29 mouse cellular contexts compared by ENCODE assay signal in the genomic region with DNA sequence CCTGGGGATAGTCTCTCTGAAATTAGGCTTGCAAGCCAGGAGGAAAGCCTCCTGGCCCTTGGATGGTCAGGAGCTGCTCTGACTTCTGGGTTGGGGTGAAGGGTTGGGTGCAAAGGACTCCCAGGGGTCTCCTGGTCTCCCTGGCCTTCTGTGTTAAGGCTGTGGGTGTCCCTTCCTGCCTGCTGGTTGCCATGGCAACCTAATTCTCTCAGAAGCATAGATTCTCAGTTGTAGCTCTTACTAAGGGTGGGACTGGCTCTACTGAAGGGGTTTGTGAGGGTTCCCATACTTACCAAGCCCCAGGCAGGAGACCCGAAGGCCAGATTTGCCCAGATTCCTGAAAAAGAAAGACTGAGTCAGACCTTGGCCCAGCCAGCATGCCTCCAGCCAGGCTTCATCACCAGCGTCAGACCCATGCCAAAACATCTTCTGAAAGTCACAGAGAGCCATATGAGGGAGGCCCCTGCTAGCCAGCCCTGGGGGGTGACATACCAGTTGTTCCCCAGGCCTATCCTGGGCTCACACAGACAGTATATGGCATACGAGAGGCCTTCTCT.
DNase-seq lines count a peak whose midpoint lies in the region; ATAC-seq lines count a peak whose summit lies in the region.
"Had no signal": no experiment of that assay in that cellular context is flagged by ENCODE, and none has a peak within 500 bp of the region (broad histone marks: within the 10 kb centered on the region; RNA-seq: fewer than 3 reads in every experiment).

No protein-coding gene starts in this region.

- DNase-seq in hindbrain, embryonic 10.5 days (ENCODE audit: low spot score): no peak
- peak; percentile 67 for DNase-seq in midbrain, embryonic 14.5 days
- no peak for DNase-seq in midbrain, embryonic 10.5 days (ENCODE audit: low spot score)
- DNase-seq in 3T3-L1 (ENCODE audit: low read depth, low spot score) (peak; percentile 59), NIH3T3 (ENCODE audit: low read depth) (peak; percentile 82), liver (no peak)
- DNase-seq: adrenal gland, postnatal 25 days; cerebellum, adult 2 months; cerebellum, postnatal 25 days; gastrocnemius, postnatal 25 days; heart, adult 11 months; heart, postnatal 4 days; kidney, adult 9 months; kidney, postnatal 10 days; left cerebral cortex, postnatal 4 days; liver, embryonic 13.5 days; lung, adult 18-20 months; right cerebral cortex, adult 18-20 months; spleen, adult 18-20 months; thymus, postnatal 14 days had no signal

- peaks cover 16% of the 10 kb centered on the region for H3K4me1 ChIP-seq in hindbrain, embryonic 10.5 days (replicated peaks)
- peaks cover 9% of the 10 kb centered on the region for H3K4me1 ChIP-seq in hindbrain, embryonic 13.5 days (replicated peaks)
- H3K4me1 ChIP-seq in midbrain, embryonic 14.5 days (ENCODE audit: control insufficient read depth, insufficient read depth, low read length): 0 out of 2 replicates have a peak, but pooled peaks cover 3% of the 10 kb centered on the region
- peaks cover 21% of the 10 kb centered on the region for H3K4me1 ChIP-seq in midbrain, embryonic 10.5 days
- H3K4me1 ChIP-seq: embryonic facial prominence, embryonic 15.5 days; liver, embryonic 13.5 days had no signal

- no peaks in the 10 kb centered on the region for H3K9me3 ChIP-seq in hindbrain, embryonic 10.5 days
- H3K9me3 ChIP-seq in hindbrain, embryonic 13.5 days: no peaks in the 10 kb centered on the region
- H3K9me3 ChIP-seq in midbrain, embryonic 14.5 days (ENCODE audit: control insufficient read depth, low read length): no peaks in the 10 kb centered on the region
- H3K9me3 ChIP-seq in midbrain, embryonic 10.5 days (replicated peaks): no peaks in the 10 kb centered on the region
- H3K9me3 ChIP-seq: embryonic facial prominence, embryonic 10.5 days; embryonic facial prominence, embryonic 15.5 days; liver, embryonic 13.5 days had no signal

- H3K27ac ChIP-seq in hindbrain, embryonic 10.5 days: 0 out of 2 replicates have a peak overlapping the region, but pooled peaks have one; percentile 8
- no peak overlapping the region for H3K27ac ChIP-seq in hindbrain, embryonic 13.5 days
- H3K27ac ChIP-seq in midbrain, embryonic 14.5 days (replicated peaks; ENCODE audit: low read depth, low read length): 0 out of 2 replicates have a peak overlapping the region, but pooled peaks have one; percentile 5
- H3K27ac ChIP-seq in midbrain, embryonic 10.5 days (replicated peaks): no peak overlapping the region; the same call in 1 of the 2 replicates
- H3K27ac ChIP-seq: embryonic facial prominence, embryonic 10.5 days; embryonic facial prominence, embryonic 15.5 days; liver, embryonic 13.5 days; macrophage had no signal

- no peak overlapping the region for H3K4me3 ChIP-seq in hindbrain, embryonic 10.5 days
- no peak overlapping the region for H3K4me3 ChIP-seq in hindbrain, embryonic 13.5 days
- no peak overlapping the region for H3K4me3 ChIP-seq in midbrain, embryonic 14.5 days (replicated peaks; ENCODE audit: low read depth, low read length)
- no peak overlapping the region for H3K4me3 ChIP-seq in midbrain, embryonic 10.5 days
- H3K4me3 ChIP-seq: embryonic facial prominence, embryonic 10.5 days; embryonic facial prominence, embryonic 15.5 days; liver, embryonic 13.5 days had no signal

- no peak for ATAC-seq in hindbrain, embryonic 13.5 days (ENCODE audit: low FRiP score)
- no peak for ATAC-seq in midbrain, embryonic 14.5 days (ENCODE audit: low FRiP score, low TSS enrichment)
- no peak for ATAC-seq in erythroblast, adult 5-6 weeks (replicated peaks; ENCODE audit: low FRiP score, poor library complexity, severe bottlenecking)
- ATAC-seq: intestine, postnatal 0 days; lung, postnatal 0 days had no signal

- H3K9ac ChIP-seq in hindbrain, embryonic 13.5 days: no peak overlapping the region; the same call in 1 of the 2 replicates
- no peak overlapping the region for H3K9ac ChIP-seq in midbrain, embryonic 14.5 days (replicated peaks; ENCODE audit: low read length)
- H3K9ac ChIP-seq: embryonic facial prominence, embryonic 15.5 days; liver, embryonic 13.5 days had no signal

- WGBS in hindbrain, embryonic 10.5 days: 83% methylated on average over 3 of the region's 3 CpGs
- WGBS in hindbrain, embryonic 13.5 days: 80% methylated on average over 3 of the region's 3 CpGs
- 81% methylated on average over 3 of the region's 3 CpGs for WGBS in midbrain, embryonic 14.5 days
- 82% methylated on average over 3 of the region's 3 CpGs for WGBS in midbrain, embryonic 10.5 days

- H3K27me3 ChIP-seq in hindbrain, embryonic 10.5 days (ENCODE audit: insufficient read depth, poor library complexity, severe bottlenecking): no peaks in the 10 kb centered on the region
- H3K27me3 ChIP-seq in hindbrain, embryonic 13.5 days: no peaks in the 10 kb centered on the region
- H3K27me3 ChIP-seq in midbrain, embryonic 14.5 days (ENCODE audit: control insufficient read depth, insufficient read depth, low read length): no peaks in the 10 kb centered on the region
- H3K27me3 ChIP-seq in midbrain, embryonic 10.5 days (ENCODE audit: low read depth, poor library complexity, severe bottlenecking): peaks cover 7% of the 10 kb centered on the region; the same call in 1 of the 2 replicates
- H3K27me3 ChIP-seq: embryonic facial prominence, embryonic 15.5 days; liver, embryonic 13.5 days had no signal

- H3K4me2 ChIP-seq in hindbrain, embryonic 13.5 days: no peak overlapping the region
- no peak overlapping the region for H3K4me2 ChIP-seq in midbrain, embryonic 14.5 days (ENCODE audit: low read length)
- H3K4me2 ChIP-seq: embryonic facial prominence, embryonic 15.5 days; heart, embryonic 11.5 days; liver, embryonic 13.5 days had no signal

- no peaks in the 10 kb centered on the region for H3K36me3 ChIP-seq in hindbrain, embryonic 10.5 days
- H3K36me3 ChIP-seq in hindbrain, embryonic 13.5 days: no peaks in the 10 kb centered on the region
- H3K36me3 ChIP-seq in midbrain, embryonic 14.5 days (ENCODE audit: control insufficient read depth, insufficient read depth, low read length): no peaks in the 10 kb centered on the region
- no peaks in the 10 kb centered on the region for H3K36me3 ChIP-seq in midbrain, embryonic 10.5 days
- H3K36me3 ChIP-seq: embryonic facial prominence, embryonic 10.5 days; embryonic facial prominence, embryonic 15.5 days; G1E; liver, embryonic 13.5 days had no signal

Comparison
In these comparisons a context has a peak if more than half of its experiments do, and no peak if none do; other contexts are left out.
1. DNase-seq: peak in midbrain, embryonic 14.5 days (single experiment), 3T3-L1 (single experiment) and NIH3T3 (single experiment); none in hindbrain, embryonic 10.5 days (single experiment), midbrain, embryonic 10.5 days (single experiment) and liver (single experiment).
2. H3K27ac ChIP-seq: peak in hindbrain, embryonic 10.5 days (single experiment) and midbrain, embryonic 14.5 days (single experiment); none in hindbrain, embryonic 13.5 days (single experiment) and midbrain, embryonic 10.5 days (single experiment).